Mouse (Mus musculus) midbrain, embryonic 12.5 days (tissue): Measurements from ENCODE around the gene Rxfp1. TPM values are rescaled to one million over a fixed set of nuclear protein-coding genes. Genes with fewer than 3 reads are reported as not detected.

Experiments
- ATAC-seq: fragments of 200-750 bp; cut with Nextera tagmentation; 2 replicates; pipeline ENCODE4 v1.8.0; 2017; ENCODE audit warnings: low read depth, moderate TSS enrichment, moderate library complexity; ENCODE audit not compliant: low FRiP score
- H3K27ac ChIP-seq: fragments of 300-500 bp; sonication (generic); replicated peaks from 2 replicates; pipeline ENCODE4 v1.5.1; 2016; ENCODE audit warnings: mild to moderate bottlenecking
- H3K27me3 ChIP-seq: fragments of 300-500 bp; sonication (generic); 2 replicates; pipeline ENCODE4 v1.6.1; 2016; ENCODE audit warnings: mild to moderate bottlenecking
- H3K36me3 ChIP-seq: fragments of 300-500 bp; sonication (generic); 2 replicates; pipeline ENCODE4 v1.6.1; 2016
- H3K4me1 ChIP-seq: fragments of 300-500 bp; sonication (generic); 2 replicates; pipeline ENCODE4 v1.6.1; 2016
- H3K4me2 ChIP-seq: fragments of 300-500 bp; sonication (generic); replicated peaks from 2 replicates; pipeline ENCODE4 v1.6.1; 2016; ENCODE audit warnings: mild to moderate bottlenecking, moderate library complexity
- H3K4me3 ChIP-seq: fragments of 300-500 bp; sonication (generic); 2 replicates; pipeline ENCODE4 v1.5.1; 2016; ENCODE audit warnings: mild to moderate bottlenecking
- H3K9ac ChIP-seq: fragments of 300-500 bp; sonication (generic); replicated peaks from 2 replicates; pipeline ENCODE4 v1.6.1; 2016; ENCODE audit warnings: mild to moderate bottlenecking, moderate library complexity
- H3K9me3 ChIP-seq: fragments of 300-500 bp; sonication (generic); 2 replicates; pipeline ENCODE4 v1.6.1; 2016; ENCODE audit warnings: mild to moderate bottlenecking
- WGBS: fragments of 180-500 bp; shearing (Covaris S2); methylation state at CpG from one replicate; pipeline ENCODE4 v1.1.7; 2016; 5-methylcytosine and 5-hydroxymethylcytosine counted together
- polyA plus RNA-seq: library from polyadenylated mRNA; unstranded; fragments of >200 nt; fragmentation: Nextera tagmentation; extraction: Ambion mirVana; gene quantifications from 2 replicates; pipeline ENCODE4 v1.2.1, GENCODE M21; 2016

The Rxfp1 gene
- polyA plus RNA-seq, 1 experiment from 2014 or later, result not detected

GRCm38 (mm10) chr3:79664787-79665408, 72.8 kb downstream of the Rxfp1 start:
- WGBS, result 38% methylated on average over 9 of the region's 9 CpGs
- Histone ChIP-seq H3K27me3 (peaks cover 5% of the 10 kb centered on the region; the same call in 1 of the 2 replicates), H3K27ac (no peak overlapping the region), H3K4me1 (no peaks in the 10 kb centered on the region), H3K4me2 (no peak overlapping the region), H3K4me3 (no peak overlapping the region), H3K9ac (no peak overlapping the region), H3K36me3 (no peaks in the 10 kb centered on the region), H3K9me3 (no peaks in the 10 kb centered on the region)
- peak; percentile 44; the same call in 1 of the 2 replicates for ATAC-seq

GRCm38 (mm10) chr3:79656682-79657081, 81.0 kb downstream of the Rxfp1 start:
- Histone ChIP-seq H3K27ac (no peak overlapping the region), H3K4me3 (no peak overlapping the region), H3K27me3 (no peaks in the 10 kb centered on the region), H3K9ac (no peak overlapping the region), H3K4me1 (no peaks in the 10 kb centered on the region), H3K4me2 (no peak overlapping the region), H3K9me3 (no peaks in the 10 kb centered on the region), H3K36me3 (no peaks in the 10 kb centered on the region)
- 82% methylated on average over 5 of the region's 5 CpGs for WGBS
- no peak for ATAC-seq

- Histone ChIP-seq H3K27me3 (no peaks in the 10 kb centered on the region), H3K36me3 (no peaks in the 10 kb centered on the region), H3K4me1 (no peaks in the 10 kb centered on the region), H3K9me3 (no peaks in the 10 kb centered on the region), H3K4me2 (no peak overlapping the region), H3K9ac (no peak overlapping the region), H3K4me3 (no peak overlapping the region), H3K27ac (no peak overlapping the region)
- ATAC-seq, result no peak
- 90% methylated on average over 6 of the region's 6 CpGs for WGBS
These were observed 85.6 kb downstream of the Rxfp1 start for GRCm38 (mm10) chr3:79652129-79652528.

GRCm38 (mm10) chr3:79629416-79629730, 108.3 kb downstream of the Rxfp1 start, which contains the start of gene Etfdh:
Gene Etfdh, minus strand, starts transcription at chr3:79629500.
- H3K4me3 ChIP-seq, result peak within 1 kb of the TSS; percentile 73
- WGBS, result 2% methylated on average over 11 of the region's 11 CpGs
- H3K27me3 ChIP-seq, result no peaks in the 10 kb centered on the region
- H3K9me3 ChIP-seq, result 0 out of 2 replicates have a peak, but pooled peaks cover 10% of the 10 kb centered on the region
- peaks cover 26% of the 10 kb centered on the region for H3K36me3 ChIP-seq
- H3K27ac ChIP-seq, result peak within 1 kb of the TSS; percentile 77
- H3K4me2 ChIP-seq, result peak within 1 kb of the TSS; percentile 87
- H3K9ac ChIP-seq, result peak within 1 kb of the TSS; percentile 78
- no peak; the same call in 1 of the 2 replicates for ATAC-seq
- H3K4me1 ChIP-seq, result peaks cover 11% of the 10 kb centered on the region

- Histone ChIP-seq H3K36me3 (peaks cover 24% of the 10 kb centered on the region), H3K27me3 (no peaks in the 10 kb centered on the region), H3K9ac (peak within 1 kb of the TSS; percentile 78), H3K4me3 (peak within 1 kb of the TSS; percentile 73), H3K9me3 (0 out of 2 replicates have a peak, but pooled peaks cover 8% of the 10 kb centered on the region), H3K4me2 (peak within 1 kb of the TSS; percentile 87), H3K4me1 (peaks cover 11% of the 10 kb centered on the region), H3K27ac (peak within 1 kb of the TSS; percentile 77)
- under 1% methylated on average over 60 of the region's 60 CpGs for WGBS
- peak; percentile 98 for ATAC-seq
These were observed 108.9 kb downstream of the Rxfp1 start, which contains the start of gene 4930579G24Rik for GRCm38 (mm10) chr3:79628561-79629415. Gene 4930579G24Rik, plus strand, starts transcription at chr3:79629079.

- 0% methylated on average over 9 of the region's 9 CpGs for WGBS
- no peak for ATAC-seq
- Histone ChIP-seq H3K27ac (peak overlapping the region; percentile 77), H3K9me3 (0 out of 2 replicates have a peak, but pooled peaks cover 7% of the 10 kb centered on the region), H3K4me1 (peaks cover 11% of the 10 kb centered on the region), H3K36me3 (peaks cover 22% of the 10 kb centered on the region), H3K27me3 (no peaks in the 10 kb centered on the region), H3K4me2 (peak overlapping the region; percentile 87), H3K9ac (peak overlapping the region; percentile 65), H3K4me3 (peak overlapping the region; percentile 73)
These were observed 109.5 kb downstream of the Rxfp1 start for GRCm38 (mm10) chr3:79628182-79628560.

- WGBS, result 37% methylated on average over 10 of the region's 10 CpGs
- H3K9ac ChIP-seq, result peak overlapping the region; percentile 65
- peaks cover 11% of the 10 kb centered on the region for H3K4me1 ChIP-seq
- H3K27me3 ChIP-seq, result no peaks in the 10 kb centered on the region
- H3K36me3 ChIP-seq, result peaks cover 24% of the 10 kb centered on the region
- ATAC-seq, result no peak
- no peak overlapping the region for H3K27ac ChIP-seq
- 0 out of 2 replicates have a peak, but pooled peaks cover 7% of the 10 kb centered on the region for H3K9me3 ChIP-seq
- peak overlapping the region; percentile 73 for H3K4me3 ChIP-seq
- peak overlapping the region; percentile 87 for H3K4me2 ChIP-seq
These were observed 110.0 kb downstream of the Rxfp1 start for GRCm38 (mm10) chr3:79627484-79628181.

- H3K27me3 ChIP-seq, result no peaks in the 10 kb centered on the region
- no peaks in the 10 kb centered on the region for H3K9me3 ChIP-seq
- peaks cover 55% of the 10 kb centered on the region for H3K36me3 ChIP-seq
- no peak for ATAC-seq
- no peaks in the 10 kb centered on the region for H3K4me1 ChIP-seq
- H3K9ac ChIP-seq, result no peak overlapping the region
- H3K4me2 ChIP-seq, result no peak overlapping the region
- H3K27ac ChIP-seq, result no peak overlapping the region
- 92% methylated on average over 2 of the region's 2 CpGs for WGBS
- no peak overlapping the region for H3K4me3 ChIP-seq
These were observed 127.8 kb downstream of the Rxfp1 start for GRCm38 (mm10) chr3:79609886-79610285.

- Histone ChIP-seq H3K9me3 (no peaks in the 10 kb centered on the region), H3K4me1 (peaks cover 8% of the 10 kb centered on the region), H3K4me2 (no peak overlapping the region), H3K9ac (no peak overlapping the region), H3K4me3 (no peak overlapping the region), H3K27me3 (no peaks in the 10 kb centered on the region), H3K27ac (no peak overlapping the region), H3K36me3 (peaks cover 66% of the 10 kb centered on the region)
- no peak for ATAC-seq
- WGBS, result 94% methylated on average over 7 of the region's 7 CpGs
These were observed 142.2 kb downstream of the Rxfp1 start for GRCm38 (mm10) chr3:79595468-79595867.

- 7% methylated on average over 15 of the region's 15 CpGs for WGBS
These were observed 145.7 kb downstream of the Rxfp1 start for GRCm38 (mm10) chr3:79591793-79592471.

More at GRCm38 (mm10) chr3:79591793-79592471, 145.7 kb downstream of the Rxfp1 start:
- H3K9ac ChIP-seq, result peak overlapping the region; percentile 79
- peak overlapping the region; percentile 80 for H3K4me2 ChIP-seq
- peaks cover 10% of the 10 kb centered on the region for H3K4me1 ChIP-seq
- H3K4me3 ChIP-seq, result peak overlapping the region; percentile 88
- no peaks in the 10 kb centered on the region for H3K9me3 ChIP-seq
- H3K36me3 ChIP-seq, result peaks cover 35% of the 10 kb centered on the region
- H3K27ac ChIP-seq, result peak overlapping the region; percentile 77
- ATAC-seq, result no peak
- H3K27me3 ChIP-seq, result no peaks in the 10 kb centered on the region
